Comparison of ENCODE assay signal across 21 mouse cellular contexts in the genomic region with DNA sequence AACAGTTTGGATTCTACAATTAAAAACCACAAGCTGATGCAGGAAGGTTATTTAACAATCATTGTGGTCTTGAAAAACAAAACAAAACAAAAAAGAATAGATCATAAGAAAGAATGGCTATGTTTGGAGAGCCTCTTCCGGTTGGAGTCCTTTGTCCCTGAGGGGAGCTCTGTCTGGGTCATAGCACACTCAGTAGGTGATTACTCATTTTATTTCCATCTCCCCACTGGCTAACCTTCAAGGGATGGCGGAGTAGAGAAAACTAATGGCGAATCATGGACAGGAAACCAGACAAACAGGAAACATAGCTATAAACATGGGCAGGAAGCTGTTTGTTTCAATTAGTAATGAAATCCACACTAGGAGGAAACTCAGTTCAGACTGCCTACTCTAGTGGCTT.
"Had no signal": no experiment of that assay in that cellular context is flagged by ENCODE, and none has a peak within 500 bp of the region (broad histone marks: within the 10 kb centered on the region; RNA-seq: fewer than 3 reads in every experiment).

No protein-coding gene starts in this region.

- H3K4me3 ChIP-seq: layer of hippocampus, adult 2 months; liver, embryonic 12.5 days; liver, embryonic 15.5 days; lung, embryonic 15.5 days; midbrain, embryonic 12.5 days; midbrain, embryonic 15.5 days; neural tube, embryonic 13.5 days had no signal

- H3K4me2 ChIP-seq: liver, embryonic 12.5 days; liver, embryonic 15.5 days; lung, embryonic 15.5 days; midbrain, embryonic 12.5 days; midbrain, embryonic 15.5 days; neural tube, embryonic 13.5 days had no signal

- H3K27ac ChIP-seq: hindbrain, postnatal 0 days; layer of hippocampus, adult 2 months; liver, embryonic 12.5 days; liver, embryonic 15.5 days; lung, embryonic 15.5 days; macrophage; midbrain, embryonic 12.5 days; midbrain, embryonic 15.5 days; neural tube, embryonic 13.5 days; stomach, postnatal 0 days had no signal

- H3K36me3 ChIP-seq: liver, embryonic 12.5 days; liver, embryonic 15.5 days; lung, embryonic 15.5 days; midbrain, embryonic 12.5 days; midbrain, embryonic 15.5 days; neural tube, embryonic 13.5 days had no signal

- ATAC-seq: hindbrain, postnatal 0 days; inflammation-experienced regulatory T-cells, adult 6 months; intestine, embryonic 16.5 days; liver, embryonic 12.5 days; midbrain, embryonic 15.5 days had no signal

- H3K27me3 ChIP-seq: liver, embryonic 12.5 days; liver, embryonic 15.5 days; lung, embryonic 15.5 days; midbrain, embryonic 12.5 days; midbrain, embryonic 15.5 days; neural tube, embryonic 13.5 days had no signal

- DNase-seq: kidney, adult 2 months; kidney, postnatal 14 days; layer of hippocampus, adult 9-11 months; right cerebral cortex, adult 18-20 months; right cerebral cortex, postnatal 14 days; right cerebral cortex, postnatal 4 days; thymus, adult 2 months; thymus, postnatal 14 days; thymus, postnatal 4 days had no signal

- H3K9me3 ChIP-seq: liver, embryonic 12.5 days; liver, embryonic 15.5 days; lung, embryonic 15.5 days; midbrain, embryonic 12.5 days; midbrain, embryonic 15.5 days; neural tube, embryonic 13.5 days had no signal

- H3K9ac ChIP-seq: liver, embryonic 12.5 days; liver, embryonic 15.5 days; lung, embryonic 15.5 days; midbrain, embryonic 12.5 days; midbrain, embryonic 15.5 days; neural tube, embryonic 13.5 days had no signal

- H3K4me1 ChIP-seq: liver, embryonic 12.5 days; liver, embryonic 15.5 days; lung, embryonic 15.5 days; midbrain, embryonic 12.5 days; midbrain, embryonic 15.5 days; neural tube, embryonic 13.5 days had no signal
